Mouse (Mus musculus) left cerebral cortex, postnatal 36 days (tissue): ENCODE results near the gene Pin1rt1. TPM values are rescaled to one million over a fixed set of nuclear protein-coding genes. Genes with fewer than 3 reads are reported as not detected.
A peak's percentile ranks its signal among the peaks of the same experiment; 100 is the strongest.

Experiments
- DNase-seq, 2 experiments: peaks; one replicate each; pipeline ENCODE4 v3.0.0; 2021 to 2022; ENCODE audit warnings: low spot score in 2 of 2, mixed read lengths in 1 of 2
- intact Hi-C: fragments of 180-260 bp; cut with DNase I; formaldehyde crosslinking; loops from one replicate; pipeline ENCODE4 v1.15.1; 2025
- total RNA-seq, 2 experiments: library from RNA; stranded (reverse); gene quantifications; 2 replicates each; pipeline ENCODE4 v1.2.3; 2021

Gene Pin1rt1
- total RNA-seq = not detected

GRCm38 (mm10) chr2:104716279-104716678 lies at the start of gene Pin1rt1:
TSS of gene Pin1rt1 (minus strand) at chr2:104716379.
- DNase-seq = no peak

DNA sequence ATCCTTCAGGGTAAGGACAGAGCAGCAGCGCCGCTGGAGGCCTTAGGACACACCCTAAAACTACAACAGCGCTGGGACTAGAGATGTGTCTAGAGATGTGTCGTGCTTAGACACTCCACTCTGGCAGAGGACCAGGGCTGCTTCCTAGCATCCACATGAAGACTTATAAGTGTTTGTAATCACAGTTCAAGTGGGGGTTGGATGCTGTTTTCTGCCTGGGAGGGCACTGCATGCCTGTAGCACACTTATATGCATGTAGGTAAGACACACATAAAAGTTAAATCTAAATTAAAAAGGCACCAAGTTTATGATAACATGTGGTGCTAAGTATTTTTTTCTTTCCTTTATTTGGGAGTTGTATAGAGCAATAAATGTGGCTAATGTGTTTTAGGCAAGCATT lies 47.8 kb upstream of the Pin1rt1 start:
- intact Hi-C loops = no loop called here
- DNase-seq = no peak

More at GRCm38 (mm10) chr2:104716279-104716678, at the start of gene Pin1rt1:
- intact Hi-C loops = no loop called here

GRCm38 (mm10) chr2:104763134-104763703 lies 47.0 kb upstream of the Pin1rt1 start:
- intact Hi-C loops = no loop called here
- DNase-seq = no peak

DNA sequence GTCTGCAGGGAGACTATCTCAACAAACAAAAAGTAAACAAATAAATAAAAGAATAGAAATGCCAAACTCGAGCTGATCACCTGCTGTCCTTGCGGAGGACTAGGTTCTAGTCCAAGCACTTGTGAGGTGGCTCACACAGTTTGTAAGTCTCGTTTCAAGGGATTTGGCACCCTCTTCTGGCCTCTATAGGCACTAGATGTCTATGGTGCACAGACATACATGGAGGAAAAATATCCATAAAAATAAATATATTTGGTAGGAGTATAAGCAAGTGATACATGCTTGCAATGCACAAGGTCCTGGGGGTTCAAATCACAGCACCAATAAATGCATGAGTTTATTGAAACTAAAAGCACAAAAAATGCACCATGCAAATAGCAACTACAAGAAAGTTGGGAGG lies 34.4 kb upstream of the Pin1rt1 start:
- intact Hi-C loops = no loop called here
- no peak for DNase-seq

DNA sequence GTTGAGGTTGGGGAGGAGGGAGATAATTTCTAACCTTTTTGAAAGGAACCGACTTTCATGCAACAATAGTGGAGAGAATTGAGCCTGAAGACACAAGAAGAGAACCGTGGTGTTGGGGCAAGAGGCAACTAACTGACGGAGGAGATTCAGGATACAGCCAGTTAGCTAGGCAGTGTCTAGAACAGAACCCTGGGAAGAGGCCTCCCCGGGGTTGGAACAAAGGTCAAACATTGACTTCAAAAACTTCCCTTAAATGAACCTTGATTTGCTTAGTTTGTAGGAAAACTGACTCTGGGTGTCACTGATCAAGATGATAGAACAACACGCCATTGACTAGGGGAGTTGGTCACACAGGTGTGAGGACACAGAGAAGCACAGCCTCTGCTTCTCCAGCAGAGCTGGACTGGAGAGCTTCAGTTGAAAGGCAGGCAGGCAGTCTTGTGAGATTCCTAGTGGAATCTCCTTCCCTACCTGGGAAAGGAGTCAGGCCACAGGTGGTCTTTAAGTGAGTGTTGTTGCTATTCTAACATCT lies 32.5 kb upstream of the Pin1rt1 start:
- DNase-seq = no peak
- intact Hi-C loops = loop anchor here (5.0 kb wide), 1 partner anchor 61 kb away; no protein-coding TSS in a partner anchor

DNA sequence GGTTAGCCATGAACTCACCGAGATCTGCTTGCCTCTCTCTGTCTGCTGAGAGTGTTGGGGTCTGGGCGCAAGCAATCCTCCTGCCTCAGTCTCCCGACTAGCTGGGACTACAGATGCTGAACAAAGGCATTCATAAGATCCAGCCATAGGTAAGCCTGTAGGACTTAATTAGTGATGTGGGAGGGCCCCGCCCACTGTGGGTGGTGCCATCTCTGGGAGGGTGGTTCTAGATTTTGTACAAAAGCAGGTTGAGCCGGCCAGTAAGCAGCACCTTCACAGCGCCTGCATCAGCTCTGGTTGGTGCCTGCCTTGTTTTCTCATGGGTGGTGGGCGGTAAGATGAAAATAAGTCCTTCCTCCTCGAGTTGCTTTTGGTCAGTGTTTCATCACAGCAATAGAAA lies 30.1 kb upstream of the Pin1rt1 start:
- no peak for DNase-seq

GRCm38 (mm10) chr2:104743971-104744370 lies 27.8 kb upstream of the Pin1rt1 start:
- no peak for DNase-seq
- intact Hi-C loops = no loop called here

More for the DNA sequence above, 30.1 kb upstream of the Pin1rt1 start:
- intact Hi-C loops = loop anchor here (5.0 kb wide), 1 partner anchor 59 kb away; no protein-coding TSS in a partner anchor

- no peak for DNase-seq
- intact Hi-C loops = no loop called here
Observed at GRCm38 (mm10) chr2:104743160-104743559, 27.0 kb upstream of the Pin1rt1 start.

DNA sequence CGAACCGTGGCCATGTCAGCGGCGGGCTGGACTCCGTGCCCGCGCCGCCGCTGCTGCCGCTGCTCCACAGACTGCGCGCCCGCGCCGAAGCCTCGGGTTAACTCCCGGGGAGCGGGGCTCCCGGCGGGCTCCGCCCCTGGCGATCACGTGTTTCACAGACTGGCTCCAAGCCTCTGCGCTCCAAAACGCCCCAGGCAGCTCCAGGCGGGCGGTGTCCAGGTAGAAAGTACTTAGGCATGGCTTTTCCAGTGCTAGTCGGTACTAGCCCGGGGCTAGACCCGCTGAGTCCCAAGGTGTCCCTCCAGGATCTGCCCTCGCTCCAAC lies 26.5 kb upstream of the Pin1rt1 start, which contains the start of gene Depdc7:
Gene Depdc7, minus strand, starts transcription at position 138 of the 324 bp plus-strand sequence.
- DNase-seq = peak; percentile 78 to 80
- intact Hi-C loops = no loop called here

- intact Hi-C loops = no loop called here
- no peak for DNase-seq
Observed at GRCm38 (mm10) chr2:104741896-104742740, 25.9 kb upstream of the Pin1rt1 start.

GRCm38 (mm10) chr2:104741015-104741758 lies 25.0 kb upstream of the Pin1rt1 start:
- intact Hi-C loops = no loop called here
- DNase-seq = no peak

- no peak for DNase-seq
- intact Hi-C loops = no loop called here
Observed at GRCm38 (mm10) chr2:104740248-104740949, 24.2 kb upstream of the Pin1rt1 start.

DNA sequence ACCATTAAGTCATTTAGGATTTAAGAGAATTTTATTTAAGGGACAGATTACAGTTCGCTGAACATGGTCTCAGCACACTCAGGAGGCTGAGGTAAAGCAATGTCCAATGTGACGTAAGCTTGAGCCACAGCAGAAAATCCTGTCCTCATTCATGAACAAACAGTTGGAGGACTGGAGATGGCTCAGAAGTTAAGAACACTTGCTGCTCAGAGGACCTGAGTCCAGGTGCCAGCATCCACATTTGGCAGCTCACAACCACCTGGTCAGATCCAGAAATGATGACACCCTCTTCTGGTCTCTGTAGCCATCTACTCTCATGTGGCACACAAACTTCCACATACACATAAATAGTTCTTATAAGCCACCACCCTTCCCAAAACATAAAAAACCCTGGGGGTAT lies 23.5 kb upstream of the Pin1rt1 start:
- intact Hi-C loops = no loop called here
- DNase-seq = no peak

DNA sequence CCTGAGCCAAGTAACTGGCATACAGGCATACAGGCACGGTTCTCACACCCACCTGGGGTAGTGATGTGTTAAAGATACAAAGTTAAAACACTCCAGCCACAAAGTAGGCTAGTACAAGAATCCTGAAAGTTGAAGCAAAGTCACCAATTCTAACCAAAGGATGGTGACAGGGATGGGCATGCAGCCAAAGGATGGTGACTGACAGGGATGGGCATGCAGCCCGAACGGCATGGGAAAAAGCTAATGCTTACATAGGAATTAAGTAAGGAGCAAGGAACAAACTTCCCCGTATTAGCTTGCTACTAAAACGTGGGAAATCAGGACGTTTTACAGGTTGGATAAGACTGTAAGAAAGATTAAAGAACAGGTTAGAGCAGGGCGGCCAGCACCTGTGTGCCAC lies 20.1 kb upstream of the Pin1rt1 start:
- intact Hi-C loops = no loop called here
- no peak for DNase-seq

- DNase-seq = no peak
- intact Hi-C loops = no loop called here
Observed at GRCm38 (mm10) chr2:104732562-104733256, 16.5 kb upstream of the Pin1rt1 start.

- no peak for DNase-seq
- intact Hi-C loops = no loop called here
Observed at GRCm38 (mm10) chr2:104732033-104732444, 15.9 kb upstream of the Pin1rt1 start.

GRCm38 (mm10) chr2:104727369-104727768 lies 11.2 kb upstream of the Pin1rt1 start:
- no peak for DNase-seq
- intact Hi-C loops = no loop called here

- DNase-seq = no peak
- intact Hi-C loops = no loop called here
Observed at GRCm38 (mm10) chr2:104722021-104722420, 5.8 kb upstream of the Pin1rt1 start.

DNA sequence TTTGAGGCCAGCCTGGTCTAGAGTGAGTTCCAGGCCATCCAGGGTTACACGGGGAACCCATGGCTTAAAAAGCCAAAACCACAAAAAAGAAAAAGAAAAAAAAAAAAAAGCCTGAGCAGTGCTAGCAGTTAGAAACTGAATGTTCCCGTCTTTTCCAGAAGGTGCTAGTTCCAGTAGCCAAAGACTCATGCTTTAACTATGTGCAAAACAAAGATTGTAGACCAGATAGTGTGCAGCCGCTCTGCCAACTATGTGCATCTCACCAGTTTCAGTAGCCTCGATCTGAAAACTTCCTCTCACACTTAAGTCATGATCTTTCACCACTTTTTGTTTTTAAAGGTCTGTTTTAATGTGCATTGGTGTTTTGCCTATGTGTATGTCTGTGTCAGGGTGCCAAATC lies 1.6 kb upstream of the Pin1rt1 start:
- DNase-seq = no peak
- intact Hi-C loops = no loop called here
